8 mouse cellular contexts compared by ENCODE assay signal in the genomic region with DNA sequence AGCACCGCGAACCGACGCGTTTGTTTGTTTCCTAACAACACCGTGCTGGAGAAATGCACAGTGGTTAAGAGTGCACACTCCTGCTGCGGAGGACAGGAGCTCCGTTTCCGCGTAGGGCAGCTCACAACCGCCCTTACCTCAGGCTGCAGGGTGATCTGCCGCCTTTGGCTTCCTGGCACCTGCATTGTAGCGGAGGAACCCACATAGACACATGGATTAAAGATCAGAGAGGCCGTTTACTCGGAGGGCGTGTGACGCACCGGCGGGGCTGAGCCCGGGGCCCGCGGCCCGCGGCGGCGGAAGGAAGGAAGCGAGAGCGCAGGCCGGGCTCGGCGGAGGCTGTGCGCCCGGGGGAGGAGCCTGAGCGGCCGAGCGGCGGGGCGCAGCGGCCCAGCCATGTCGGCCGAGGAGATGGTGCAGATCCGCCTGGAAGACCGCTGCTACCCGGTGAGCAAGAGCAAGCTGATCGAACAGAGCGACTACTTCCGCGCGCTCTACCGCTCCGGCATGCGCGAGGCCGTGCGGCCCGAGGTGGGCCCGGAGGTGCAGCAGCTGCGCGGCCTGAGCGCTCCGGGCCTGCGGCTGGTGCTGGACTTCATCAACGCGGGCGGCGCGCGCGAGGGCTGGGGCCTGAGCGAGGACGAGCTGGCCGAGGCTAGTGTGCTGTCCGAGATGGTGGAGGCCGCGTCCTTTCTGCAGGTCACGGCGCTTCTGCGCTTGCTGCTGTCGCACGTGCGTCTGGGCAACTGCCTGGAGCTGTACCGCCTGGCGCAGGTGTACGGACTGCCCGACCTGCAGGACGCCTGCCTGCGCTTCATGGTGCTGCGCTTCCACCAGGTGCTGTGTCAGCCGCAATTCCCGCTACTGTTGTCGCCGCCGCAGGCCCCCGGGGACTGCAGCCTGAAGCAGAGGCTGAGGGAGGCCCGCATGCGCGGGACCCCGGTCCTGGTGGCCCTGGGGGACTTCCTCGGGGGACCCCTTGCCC. TPM values are rescaled to one million over a fixed set of nuclear protein-coding genes. Genes with fewer than 3 reads are reported as not detected.
DNase-seq lines count a peak whose midpoint lies in the region; ATAC-seq and TF ChIP-seq lines count a peak whose summit lies in the region.

Gene Klhl42 (plus strand): TSS at position 244 of the 985 bp plus-strand sequence.

- TF ChIP-seq CTCF in heart, postnatal 0 days (IDR thresholded peaks at IDR 0.05; ENCODE audit: low read depth) = no peak
- no peak for TF ChIP-seq CTCF in stomach, postnatal 0 days (IDR thresholded peaks at IDR 0.05; ENCODE audit: low read depth)

- DNase-seq in CD8-positive naive resting alpha-beta T cell, adult 2 months (ENCODE audit: low read depth in 2 of 2, low spot score in 2 of 2) = peak; percentile 70 to 72
- peak; percentile 61 for DNase-seq in heart, postnatal 0 days (ENCODE audit: low spot score)
- peak; percentile 81 to 88 for DNase-seq in kidney, postnatal 4 days
- DNase-seq in stomach, postnatal 0 days (ENCODE audit: low spot score) = peak; percentile 80

- peaks cover 7% of the 10 kb centered on the region; the same call in 1 of the 2 replicates for H3K27me3 ChIP-seq in forebrain, embryonic 13.5 days
- no peaks in the 10 kb centered on the region for H3K27me3 ChIP-seq in heart, postnatal 0 days (ENCODE audit: control insufficient read depth, insufficient read depth, low read length)
- peaks cover 15% of the 10 kb centered on the region for H3K27me3 ChIP-seq in liver, embryonic 15.5 days
- H3K27me3 ChIP-seq in neural tube, embryonic 12.5 days (replicated peaks) = no peaks in the 10 kb centered on the region
- no peaks in the 10 kb centered on the region for H3K27me3 ChIP-seq in stomach, postnatal 0 days (ENCODE audit: control insufficient read depth, insufficient read depth, low read length)

- no peaks in the 10 kb centered on the region for H3K9me3 ChIP-seq in forebrain, embryonic 13.5 days (replicated peaks)
- H3K9me3 ChIP-seq in heart, postnatal 0 days (replicated peaks; ENCODE audit: control insufficient read depth, low read length) = no peaks in the 10 kb centered on the region
- H3K9me3 ChIP-seq in liver, embryonic 15.5 days (replicated peaks) = no peaks in the 10 kb centered on the region
- H3K9me3 ChIP-seq in neural tube, embryonic 12.5 days = no peaks in the 10 kb centered on the region
- no peaks in the 10 kb centered on the region for H3K9me3 ChIP-seq in stomach, postnatal 0 days (ENCODE audit: control insufficient read depth, low read length)

- peak within 1 kb of the TSS; percentile 92 for H3K9ac ChIP-seq in forebrain, embryonic 13.5 days
- H3K9ac ChIP-seq in heart, postnatal 0 days (replicated peaks; ENCODE audit: low read depth, low read length) = peak within 1 kb of the TSS; percentile 62
- peak within 1 kb of the TSS; percentile 61 for H3K9ac ChIP-seq in liver, embryonic 15.5 days
- peak within 1 kb of the TSS; percentile 83 for H3K9ac ChIP-seq in neural tube, embryonic 12.5 days
- H3K9ac ChIP-seq in stomach, postnatal 0 days (ENCODE audit: low read length) = peak within 1 kb of the TSS; percentile 94

- H3K4me3 ChIP-seq in brown adipose tissue, adult 24 weeks (ENCODE audit: insufficient read depth, low read depth, low read length) = peak within 1 kb of the TSS; percentile 85
- peak within 1 kb of the TSS; percentile 83 for H3K4me3 ChIP-seq in forebrain, embryonic 13.5 days
- peak within 1 kb of the TSS; percentile 86 for H3K4me3 ChIP-seq in heart, postnatal 0 days (ENCODE audit: low read depth, low read length)
- peak within 1 kb of the TSS; percentile 72 for H3K4me3 ChIP-seq in liver, embryonic 15.5 days (replicated peaks)
- peak within 1 kb of the TSS; percentile 74 for H3K4me3 ChIP-seq in neural tube, embryonic 12.5 days
- H3K4me3 ChIP-seq in stomach, postnatal 0 days (ENCODE audit: low read depth, low read length) = peak within 1 kb of the TSS; percentile 75

- WGBS in forebrain, embryonic 13.5 days = under 1% methylated on average over 96 of the region's 99 CpGs
- WGBS in heart, postnatal 0 days = under 1% methylated on average over 99 of the region's 99 CpGs
- under 1% methylated on average over 99 of the region's 99 CpGs for WGBS in liver, embryonic 15.5 days (ENCODE audit: insufficient replicate concordance)
- under 1% methylated on average over 99 of the region's 99 CpGs for WGBS in neural tube, embryonic 12.5 days
- WGBS in stomach, postnatal 0 days = under 1% methylated on average over 99 of the region's 99 CpGs

- TF ChIP-seq EP300 in heart, postnatal 0 days (IDR thresholded peaks at IDR 0.05; ENCODE audit: low read depth) = no peak
- no peak for TF ChIP-seq EP300 in stomach, postnatal 0 days (optimal IDR thresholded peaks at IDR 0.05)

- peak within 1 kb of the TSS; percentile 69 for H3K27ac ChIP-seq in brown adipose tissue, adult 24 weeks (replicated peaks; ENCODE audit: low read depth, low read length)
- H3K27ac ChIP-seq in forebrain, embryonic 13.5 days = peak within 1 kb of the TSS; percentile 86
- peak within 1 kb of the TSS; percentile 76 for H3K27ac ChIP-seq in heart, postnatal 0 days (ENCODE audit: low read depth)
- H3K27ac ChIP-seq in liver, embryonic 15.5 days (replicated peaks) = peak within 1 kb of the TSS; percentile 67
- H3K27ac ChIP-seq in neural tube, embryonic 12.5 days = peak within 1 kb of the TSS; percentile 66
- peak within 1 kb of the TSS; percentile 90 for H3K27ac ChIP-seq in stomach, postnatal 0 days (replicated peaks)

- peak within 1 kb of the TSS; percentile 97 for H3K4me2 ChIP-seq in forebrain, embryonic 13.5 days
- H3K4me2 ChIP-seq in heart, postnatal 0 days (ENCODE audit: low read depth, low read length) = peak within 1 kb of the TSS; percentile 92
- peak within 1 kb of the TSS; percentile 90 for H3K4me2 ChIP-seq in liver, embryonic 15.5 days
- peak within 1 kb of the TSS; percentile 81 for H3K4me2 ChIP-seq in neural tube, embryonic 12.5 days (replicated peaks)
- H3K4me2 ChIP-seq in stomach, postnatal 0 days (replicated peaks; ENCODE audit: low read depth) = peak within 1 kb of the TSS; percentile 93

- ATAC-seq in forebrain, embryonic 13.5 days = peak; percentile 92
- ATAC-seq in heart, postnatal 0 days (ENCODE audit: insufficient read depth, low read depth) = peak; percentile 92
- peak; percentile 87 for ATAC-seq in liver, embryonic 15.5 days (ENCODE audit: insufficient read depth)
- ATAC-seq in neural tube, embryonic 12.5 days (ENCODE audit: low FRiP score, low read depth) = peak; percentile 91
- ATAC-seq in stomach, postnatal 0 days (ENCODE audit: low FRiP score, low TSS enrichment) = peak; percentile 93

- H3K36me3 ChIP-seq in forebrain, embryonic 13.5 days (ENCODE audit: poor library complexity, severe bottlenecking) = peaks cover 9% of the 10 kb centered on the region; the same call in 1 of the 2 replicates
- peaks cover 14% of the 10 kb centered on the region; the same call in 1 of the 2 replicates for H3K36me3 ChIP-seq in heart, postnatal 0 days (replicated peaks; ENCODE audit: control insufficient read depth, insufficient read depth, low read length)
- peaks cover 9% of the 10 kb centered on the region for H3K36me3 ChIP-seq in liver, embryonic 15.5 days (replicated peaks)
- H3K36me3 ChIP-seq in neural tube, embryonic 12.5 days = peaks cover 5% of the 10 kb centered on the region; the same call in 1 of the 2 replicates
- peaks cover 4% of the 10 kb centered on the region; the same call in 1 of the 2 replicates for H3K36me3 ChIP-seq in stomach, postnatal 0 days (ENCODE audit: control insufficient read depth, insufficient read depth, low read length)

- H3K4me1 ChIP-seq in brown adipose tissue, adult 24 weeks (ENCODE audit: control insufficient read depth, insufficient read depth, insufficient read length, low read length) = peaks cover 10% of the 10 kb centered on the region
- H3K4me1 ChIP-seq in forebrain, embryonic 13.5 days = peaks cover 40% of the 10 kb centered on the region
- peaks cover 16% of the 10 kb centered on the region for H3K4me1 ChIP-seq in heart, postnatal 0 days (ENCODE audit: control insufficient read depth, insufficient read depth)
- H3K4me1 ChIP-seq in liver, embryonic 15.5 days (replicated peaks) = peaks cover 37% of the 10 kb centered on the region
- peaks cover 22% of the 10 kb centered on the region for H3K4me1 ChIP-seq in neural tube, embryonic 12.5 days
- no peaks in the 10 kb centered on the region for H3K4me1 ChIP-seq in stomach, postnatal 0 days (replicated peaks; ENCODE audit: control insufficient read depth, insufficient read depth)

RNA-seq across cellular contexts. Expression of gene Klhl42, which starts in this region (rescaled TPM):
- 6.2 and 11.4 TPM in 2 replicates for polyA plus RNA-seq in brown adipose tissue, adult 24 weeks (2012; ENCODE audit: insufficient read depth, insufficient read length, missing spikeins)
- polyA plus RNA-seq in forebrain, embryonic 13.5 days (2015; fragmentation: Nextera tagmentation; extraction: Ambion mirVana) = 3.9 and 4.0 TPM in 2 replicates
- 7.1 and 56.8 TPM in 2 replicates for total RNA-seq in heart, postnatal 0 days (2014; rRNA removed; ENCODE audit: low replicate concordance)
- 2.1 and 2.2 TPM in 2 replicates for polyA plus RNA-seq in heart, postnatal 0 days (2015; fragmentation: Nextera tagmentation; extraction: Ambion mirVana)
- polyA plus RNA-seq in liver, embryonic 15.5 days (2015; fragmentation: Nextera tagmentation; extraction: Ambion mirVana) = 1.8 and 1.9 TPM in 2 replicates
- 6.9 and 8.4 TPM in 2 replicates for polyA plus RNA-seq in neural tube, embryonic 12.5 days (2016; fragmentation: Nextera tagmentation; extraction: Ambion mirVana)
- polyA plus RNA-seq in stomach, postnatal 0 days (2015; fragmentation: Nextera tagmentation; extraction: Ambion mirVana) = 4.0 and 4.5 TPM in 2 replicates

Comparison
In these comparisons a context has a peak if more than half of its experiments do, and no peak if none do; other contexts are left out.
1. Peak in every context shown above with its lines: DNase-seq, ATAC-seq, H3K4me3 ChIP-seq and H3K27ac ChIP-seq.